Mouse (Mus musculus) gastrocnemius, postnatal 14 days (tissue): ENCODE data around the gene Tdg. TPM values are rescaled to one million over a fixed set of nuclear protein-coding genes. Genes with fewer than 3 reads are reported as not detected.

Experiments
- DNase-seq: peaks from one replicate; pipeline ENCODE4 v3.0.0; 2021; ENCODE audit warnings: mixed read lengths
- intact Hi-C: fragments of 180-260 bp; cut with DNase I; formaldehyde crosslinking; loops from one replicate; pipeline ENCODE4 v1.15.1; 2025; ENCODE audit warnings: low total_unique reads
- total RNA-seq, 2 experiments: library from RNA; stranded (reverse); gene quantifications; 2 replicates each; pipeline ENCODE4 v1.2.3; 2021

Gene Tdg
- total RNA-seq, 2 experiments from 2014 or later = 16.2 to 18.8 TPM

DNA sequence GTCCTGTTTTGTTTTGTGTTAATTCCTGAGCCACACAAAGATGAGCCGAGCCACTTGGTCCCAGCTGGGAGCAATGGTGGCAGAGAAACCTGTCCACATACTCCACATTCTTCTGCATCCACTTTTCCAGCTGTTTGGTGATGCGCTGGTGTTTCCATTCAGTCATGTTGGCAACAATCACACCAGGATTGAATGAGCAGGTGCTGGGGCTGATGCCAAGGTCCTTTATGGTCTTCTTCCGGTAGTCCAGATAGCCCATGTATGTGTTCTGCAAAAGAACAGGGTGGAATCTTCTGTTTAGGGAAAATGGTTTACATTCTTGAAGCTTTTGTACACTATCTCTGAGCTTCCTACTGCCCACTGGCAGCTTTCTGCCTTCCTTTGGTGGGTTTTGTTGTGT, 25.0 kb downstream of the Tdg start:
- intact Hi-C loops = no loop called here
- DNase-seq = no peak

DNA sequence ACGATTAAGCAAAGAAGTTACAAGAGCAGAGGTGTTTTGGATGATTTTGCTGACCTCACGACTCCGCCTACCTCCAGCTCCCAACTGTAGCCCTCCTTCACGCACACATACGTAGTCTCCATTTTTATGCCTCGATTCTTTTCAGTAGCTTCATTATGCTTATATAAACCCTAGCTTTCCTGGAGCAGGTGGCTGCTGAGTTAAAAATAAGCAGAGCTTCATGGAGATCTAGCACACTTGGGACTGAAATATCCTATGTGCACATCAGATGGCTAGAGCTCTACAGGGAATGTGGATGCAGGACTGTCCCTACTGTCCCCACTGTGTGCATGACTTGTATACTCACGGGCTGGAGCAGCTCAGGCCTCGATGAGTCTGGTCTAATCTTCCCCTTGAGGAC, 32.2 kb downstream of the Tdg start:
- DNase-seq = no peak
- intact Hi-C loops = loop anchor here (10.0 kb wide), 1 partner anchor 83 kb away; no protein-coding TSS in a partner anchor

DNA sequence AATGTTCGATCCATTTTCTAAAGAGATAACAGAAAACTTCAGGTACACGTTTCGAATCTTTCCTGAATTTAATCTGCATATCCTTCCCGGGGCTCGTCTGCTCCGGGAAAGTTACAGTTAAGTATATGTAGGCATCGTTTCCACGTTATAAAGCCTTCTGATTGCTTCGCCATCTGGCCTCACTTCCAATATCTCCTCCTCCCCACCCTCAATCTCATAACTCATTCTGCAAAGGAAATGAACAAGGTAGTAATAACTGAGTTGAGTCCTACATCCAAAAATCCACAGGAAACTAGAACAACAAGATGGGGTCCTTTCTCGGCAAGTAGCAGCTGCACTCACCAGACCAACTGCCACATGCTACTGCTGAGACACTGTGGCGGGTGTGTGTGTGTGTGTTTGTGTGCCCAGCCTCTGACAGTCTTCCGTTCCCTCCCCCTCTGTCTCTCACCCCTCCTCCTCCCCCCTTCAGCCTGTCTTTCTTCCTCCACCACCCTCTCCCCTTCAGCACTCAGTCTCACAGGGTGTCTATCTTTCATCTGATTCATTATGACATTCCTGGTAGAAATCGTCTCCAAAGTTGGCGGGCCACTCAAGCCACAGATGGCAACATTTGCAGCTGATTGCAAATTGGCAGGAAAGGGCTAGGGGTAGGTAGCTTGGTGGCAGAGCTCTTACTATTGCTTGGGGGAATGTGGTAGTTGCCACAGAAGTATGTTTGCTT, 32.8 kb downstream of the Tdg start:
- intact Hi-C loops = loop anchor here (10.0 kb wide), 1 partner anchor 82 kb away; no protein-coding TSS in a partner anchor

DNA sequence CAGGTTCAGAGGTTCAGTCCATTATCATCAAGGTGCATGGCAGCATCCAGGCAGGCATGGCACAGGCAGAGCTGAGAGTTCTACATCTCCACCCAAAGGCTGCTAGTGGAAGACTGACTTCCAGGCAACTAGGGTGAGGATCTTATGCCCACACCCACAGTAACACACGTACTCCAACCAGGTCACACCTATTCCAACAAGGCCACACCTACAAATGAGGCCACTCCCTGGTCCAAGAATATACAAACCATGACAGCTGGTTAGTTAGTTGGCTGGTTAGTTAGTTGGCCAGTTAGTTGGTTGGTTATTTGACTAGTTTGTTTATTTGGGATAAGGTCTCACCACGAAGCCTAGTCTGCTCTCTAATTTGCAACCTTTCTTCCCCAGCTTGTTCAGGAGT, 33.7 kb downstream of the Tdg start:
- intact Hi-C loops = loop anchor here (10.0 kb wide), 1 partner anchor 82 kb away; no protein-coding TSS in a partner anchor

More for the DNA sequence above, 32.8 kb downstream of the Tdg start:
- no peak for DNase-seq

DNA sequence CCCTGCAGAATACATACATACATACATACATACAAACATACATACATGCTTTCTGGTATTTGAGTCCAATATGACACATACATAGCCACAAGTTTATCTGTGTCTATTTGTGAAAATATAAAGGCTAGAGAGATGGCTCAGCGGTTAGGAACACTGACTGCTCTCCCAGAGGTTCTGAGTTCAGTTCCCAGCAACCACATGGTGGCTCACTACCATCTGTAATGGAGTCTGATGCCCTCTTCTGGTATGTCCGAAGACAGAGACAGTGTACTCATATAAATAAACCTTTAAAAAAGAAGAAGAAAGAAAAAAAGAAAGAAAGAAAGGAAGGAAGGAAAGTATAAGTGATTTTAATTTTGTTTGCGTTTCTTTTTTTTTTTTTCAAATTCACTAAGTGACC, 36.3 kb downstream of the Tdg start:
- intact Hi-C loops = loop anchor here (10.0 kb wide), 1 partner anchor 79 kb away; no protein-coding TSS in a partner anchor
- no peak for DNase-seq

More for the DNA sequence above, 33.7 kb downstream of the Tdg start:
- DNase-seq = no peak

DNA sequence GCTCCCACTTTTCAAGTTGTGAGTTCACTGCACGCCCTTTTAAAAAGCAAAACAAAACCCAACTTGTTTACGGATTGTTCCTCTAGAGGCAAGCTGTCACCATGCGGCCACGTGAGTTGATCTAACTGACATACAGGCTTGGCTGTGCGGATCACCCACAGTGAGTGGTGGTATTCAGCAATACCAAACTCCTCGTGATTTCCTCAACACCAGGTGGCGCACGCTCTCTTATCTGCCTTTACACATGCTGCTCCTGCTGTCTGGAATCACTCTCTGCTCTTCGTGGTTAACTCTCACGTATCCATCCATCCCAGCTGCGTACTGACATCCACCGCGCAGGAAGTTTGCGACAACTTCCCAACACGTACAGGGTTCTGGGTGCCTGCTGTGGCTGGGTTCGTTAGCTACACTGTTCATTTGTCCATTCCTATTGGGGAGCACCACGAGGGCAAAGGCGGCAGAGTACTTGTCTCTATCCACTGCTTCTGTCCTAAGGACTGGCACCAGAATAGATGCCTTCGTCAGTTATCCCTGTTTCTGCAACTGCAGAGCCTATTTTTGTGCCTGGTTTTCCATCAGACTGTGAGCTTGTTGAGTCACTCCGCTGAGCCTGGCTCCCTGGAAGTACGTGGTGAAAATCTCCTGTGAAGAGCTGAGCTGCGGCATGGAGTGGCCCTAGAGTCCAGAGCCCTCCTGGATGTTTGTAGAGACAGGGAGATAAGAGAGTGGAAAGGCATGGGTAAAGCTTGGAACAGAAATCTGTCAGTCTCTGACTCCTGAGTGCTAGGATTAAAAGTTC, 37.0 kb downstream of the Tdg start:
- intact Hi-C loops = loop anchor here (10.0 kb wide), 1 partner anchor 78 kb away; no protein-coding TSS in a partner anchor
- DNase-seq = peak; percentile 87

DNA sequence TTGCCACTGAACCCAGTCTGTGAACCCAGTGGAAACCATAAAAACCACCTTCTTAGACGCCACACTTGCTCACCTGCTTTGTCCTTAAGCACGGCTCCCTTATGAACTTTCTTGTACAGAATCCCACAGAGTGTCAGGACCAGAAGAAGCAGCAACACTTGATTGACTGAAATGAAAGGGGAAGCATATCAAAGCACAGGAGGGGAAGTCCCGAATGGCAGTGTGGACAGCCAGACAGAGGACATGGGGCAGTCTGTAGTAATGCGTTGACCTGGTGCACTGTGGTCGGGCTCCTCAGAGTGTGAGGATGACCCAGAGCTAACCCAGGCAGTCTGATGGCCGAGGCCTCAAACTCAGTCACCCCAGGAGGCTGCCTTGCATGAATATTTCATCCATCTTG, 40.6 kb downstream of the Tdg start:
- intact Hi-C loops = no loop called here
- no peak for DNase-seq

DNA sequence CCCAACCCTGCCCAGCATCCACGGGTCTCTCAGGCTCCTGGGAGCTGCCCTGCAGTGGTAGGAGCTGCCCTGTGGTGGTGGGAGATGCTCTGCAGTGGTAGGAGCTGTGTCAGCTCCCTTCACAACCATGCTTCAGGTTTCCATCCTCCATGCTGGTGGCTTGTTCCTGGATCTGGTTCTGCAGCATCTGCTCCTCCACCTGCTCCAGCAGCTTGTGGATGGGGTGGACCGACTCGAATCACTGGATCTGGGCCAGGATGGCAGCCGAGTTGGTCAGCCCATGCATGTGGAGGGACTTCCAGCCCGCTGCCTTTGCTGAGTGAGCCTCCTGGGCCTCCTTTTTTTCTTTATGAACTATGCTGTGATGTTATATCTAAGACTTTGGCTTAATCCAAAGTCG, 47.3 kb downstream of the Tdg start:
- intact Hi-C loops = no loop called here
- DNase-seq = no peak

DNA sequence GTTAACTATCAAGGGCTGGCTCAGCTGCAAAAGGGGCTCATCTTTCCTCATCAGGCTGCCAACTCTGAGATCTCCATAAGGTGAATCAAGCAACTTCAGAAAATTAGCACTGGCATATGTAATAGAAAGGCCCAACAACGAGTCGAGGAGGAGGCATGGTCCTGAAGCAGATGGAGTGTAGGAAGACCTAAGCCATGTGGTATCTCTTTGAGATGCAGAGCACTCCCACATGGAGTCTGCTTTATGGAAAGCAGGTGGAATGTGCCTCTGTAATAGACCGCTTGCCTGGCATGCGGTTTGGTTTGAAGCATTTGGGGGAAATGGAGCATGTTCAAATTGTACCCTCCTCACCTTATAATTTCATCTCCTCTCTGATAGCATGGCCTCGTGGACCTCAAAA, 51.1 kb downstream of the Tdg start:
- DNase-seq = no peak
- intact Hi-C loops = no loop called here

DNA sequence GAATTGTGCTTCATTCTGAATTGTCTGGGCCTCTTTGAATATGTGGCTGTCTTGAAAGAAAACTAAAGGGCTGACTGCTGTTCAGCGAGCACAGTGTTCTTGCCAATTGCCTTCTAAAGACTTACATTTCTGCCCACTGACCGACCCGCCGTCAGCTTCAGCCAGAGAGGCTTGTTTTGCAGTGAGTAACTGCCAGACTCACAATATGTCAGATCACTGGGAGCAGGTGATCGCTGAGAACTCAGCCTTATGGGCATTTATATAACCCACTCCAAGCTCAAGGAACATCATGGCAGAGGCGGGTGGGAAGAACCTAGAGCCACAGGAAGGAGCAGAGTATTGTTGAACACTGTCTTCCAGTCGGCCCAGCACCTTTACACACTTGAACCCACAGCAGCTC, 52.0 kb downstream of the Tdg start:
- intact Hi-C loops = no loop called here
- no peak for DNase-seq

DNA sequence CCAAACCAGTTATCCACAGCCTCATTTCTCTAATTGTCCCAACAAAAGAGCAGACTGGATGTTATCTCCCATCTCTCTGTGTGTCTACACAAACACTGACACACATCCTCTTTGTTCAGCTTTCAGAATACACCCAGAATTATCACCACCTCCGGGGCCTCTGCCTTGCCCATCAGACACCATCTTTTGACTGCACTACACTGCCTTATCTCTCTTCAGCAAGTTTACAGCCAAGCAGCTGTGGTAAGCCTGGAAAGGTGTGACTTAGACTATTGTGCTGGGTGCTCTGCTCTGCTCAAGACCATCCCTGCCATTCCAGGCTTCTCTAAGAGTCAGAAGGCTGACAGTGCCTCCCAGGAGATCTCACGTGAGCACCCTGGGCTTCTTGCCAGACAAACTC, 55.8 kb downstream of the Tdg start:
- intact Hi-C loops = no loop called here

DNA sequence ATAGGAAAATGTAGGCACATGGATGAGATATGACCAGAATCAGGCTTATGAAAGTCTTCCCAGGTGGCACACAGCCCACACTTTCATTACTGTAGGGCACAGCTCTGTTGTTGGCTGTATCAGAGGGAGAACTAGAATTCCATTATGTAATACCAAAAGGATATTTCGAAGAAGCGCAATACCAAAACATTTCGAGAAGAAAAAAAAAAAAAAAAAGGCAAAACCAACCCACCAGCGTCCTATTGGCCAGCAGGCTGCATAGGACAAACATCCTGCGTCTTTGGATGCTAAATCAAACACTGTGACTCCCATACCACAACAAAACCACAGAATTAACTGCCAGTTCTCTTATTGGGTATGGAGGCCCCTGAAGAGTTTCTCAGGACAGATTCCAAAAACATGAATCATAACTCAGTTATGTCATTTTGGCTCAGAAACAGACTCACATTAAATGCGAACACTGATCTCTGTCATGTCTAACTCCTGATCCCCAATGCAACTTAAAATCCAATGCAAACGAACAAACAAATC, 60.1 kb downstream of the Tdg start:
- peak; percentile 26 for DNase-seq
- intact Hi-C loops = no loop called here

More for the DNA sequence above, 55.8 kb downstream of the Tdg start:
- DNase-seq = no peak

DNA sequence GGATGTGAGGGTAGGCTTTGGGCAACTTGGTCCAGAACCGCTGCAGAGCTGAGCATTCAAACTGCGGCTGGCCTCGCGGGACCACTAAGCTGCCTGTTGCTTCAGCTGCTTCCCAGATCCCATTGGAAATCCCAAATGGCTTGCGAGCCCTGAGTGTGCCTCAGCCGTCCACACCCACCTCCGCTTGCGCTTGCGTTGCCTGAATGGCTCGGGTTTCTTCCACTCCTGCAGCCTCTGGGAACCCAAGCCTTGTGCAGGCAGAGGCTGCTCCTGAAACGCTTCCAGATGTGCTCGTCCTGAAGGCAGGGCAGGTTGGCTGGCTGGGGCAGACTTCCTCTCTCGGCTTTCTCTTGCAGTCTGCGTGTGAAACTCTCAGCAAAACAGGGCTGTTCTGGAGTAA, 60.9 kb downstream of the Tdg start, which contains the start of gene Glt8d2:
Glt8d2 (minus strand) TSS at position 157 of the 400 bp plus-strand sequence.
- peak; percentile 83 for DNase-seq
- intact Hi-C loops = no loop called here

DNA sequence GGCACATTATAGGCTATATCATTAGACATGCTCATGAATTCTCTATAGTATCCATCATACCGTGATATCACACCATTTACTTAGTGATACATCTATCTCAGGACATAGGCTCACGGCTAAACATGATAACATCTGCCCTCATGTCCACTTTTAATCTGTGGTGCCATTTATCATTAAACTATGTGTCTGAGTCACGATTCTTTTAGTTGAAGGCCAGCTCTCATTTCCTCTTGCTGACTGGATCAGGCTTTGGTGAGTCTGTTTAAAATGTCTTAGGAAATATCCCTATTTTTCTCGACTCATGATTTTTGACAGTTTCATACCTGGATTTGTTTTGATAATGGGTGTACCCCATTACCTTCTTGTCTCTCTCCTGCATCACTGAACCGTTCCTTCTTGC, 66.3 kb downstream of the Tdg start, which contains the start of gene Hcfc2:
Hcfc2 (plus strand) TSS at position 205 of the 400 bp plus-strand sequence.
- intact Hi-C loops = no loop called here
- DNase-seq = no peak

DNA sequence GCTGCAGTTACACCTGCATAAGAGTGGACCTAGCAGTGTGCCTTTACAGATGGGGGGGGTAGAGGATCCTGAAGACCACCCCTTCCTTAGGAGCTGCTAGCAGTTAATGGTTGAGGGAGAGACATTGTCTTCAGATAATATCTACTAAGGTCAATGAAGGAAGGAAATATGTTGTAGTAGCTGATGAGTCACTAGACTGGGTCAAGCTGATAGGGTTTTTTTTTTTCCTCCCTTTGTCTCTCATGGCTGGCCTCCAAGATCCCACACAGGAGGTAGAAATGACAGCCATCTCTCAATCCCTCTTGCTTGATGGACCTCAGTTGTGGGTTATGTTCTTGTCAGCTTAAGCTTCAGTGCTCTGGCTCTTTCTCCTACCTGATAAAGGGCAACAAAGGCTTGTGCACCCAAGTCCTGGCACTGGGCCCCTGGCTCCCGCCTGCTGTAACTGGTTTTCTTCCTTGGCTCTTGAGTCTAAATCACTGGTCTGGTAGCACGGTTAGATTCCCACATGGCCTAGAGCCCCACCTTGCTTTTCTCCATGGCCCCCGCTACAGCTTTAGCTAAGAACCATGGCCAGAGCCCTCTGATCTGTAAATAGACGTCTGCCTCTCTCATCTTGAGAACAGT, 66.9 kb downstream of the Tdg start:
- intact Hi-C loops = no loop called here
- DNase-seq = no peak

DNA sequence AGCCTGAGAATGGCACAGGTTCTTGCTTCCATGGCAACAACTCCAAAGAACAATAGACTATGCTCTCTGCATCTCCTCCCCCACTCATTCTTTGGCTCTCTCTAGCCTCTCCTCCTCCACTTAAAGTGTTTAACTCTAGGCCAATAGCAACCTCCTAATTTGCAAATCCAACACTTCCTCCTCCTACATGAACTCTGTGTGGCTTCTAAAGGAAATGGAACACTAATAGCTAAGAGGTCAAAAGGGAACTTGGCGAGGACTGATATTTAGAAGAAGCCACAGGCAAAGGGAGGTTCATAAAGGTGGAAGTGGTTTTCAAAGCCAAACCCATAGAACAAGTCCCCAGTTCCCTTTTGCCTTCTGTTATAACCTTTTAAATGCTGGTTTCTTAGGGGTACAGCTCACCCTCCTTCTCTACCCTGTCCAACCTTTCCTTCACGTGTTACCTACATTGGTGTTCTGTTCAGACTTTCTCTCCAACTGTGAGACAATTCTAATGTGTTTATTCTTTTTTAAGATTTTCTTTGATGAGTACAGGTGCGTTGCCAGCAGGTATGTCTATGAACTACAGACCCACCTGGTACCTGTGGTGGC, 67.8 kb downstream of the Tdg start:
- intact Hi-C loops = no loop called here

DNA sequence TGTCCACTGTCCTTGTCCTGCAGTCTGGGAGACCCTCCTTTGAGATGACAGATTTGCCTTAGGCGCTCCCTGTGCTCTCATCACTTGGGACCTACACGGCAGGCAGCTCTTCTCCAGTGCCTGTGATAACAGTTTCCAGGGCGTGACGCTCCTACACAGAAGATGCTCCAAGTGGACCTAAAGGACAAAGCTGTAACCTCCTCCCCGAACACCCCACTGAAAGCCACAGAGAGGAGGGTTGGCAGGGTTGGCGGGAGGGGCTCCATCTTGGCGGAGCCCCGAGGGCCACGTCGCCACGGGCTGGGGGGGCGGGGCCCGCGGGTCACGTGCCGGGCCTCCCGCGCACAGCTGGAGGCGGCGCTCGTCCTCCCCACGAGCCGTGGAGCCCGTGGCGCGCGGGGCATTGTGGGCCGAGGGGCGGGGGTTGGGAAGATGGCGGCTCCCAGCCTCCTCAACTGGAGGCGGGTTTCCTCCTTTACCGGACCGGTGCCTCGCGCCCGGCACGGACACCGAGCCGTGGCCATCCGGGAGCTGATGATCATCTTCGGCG, 69.2 kb downstream of the Tdg start:
- DNase-seq = peak; percentile 93
- intact Hi-C loops = no loop called here

More for the DNA sequence above, 67.8 kb downstream of the Tdg start:
- no peak for DNase-seq

DNA sequence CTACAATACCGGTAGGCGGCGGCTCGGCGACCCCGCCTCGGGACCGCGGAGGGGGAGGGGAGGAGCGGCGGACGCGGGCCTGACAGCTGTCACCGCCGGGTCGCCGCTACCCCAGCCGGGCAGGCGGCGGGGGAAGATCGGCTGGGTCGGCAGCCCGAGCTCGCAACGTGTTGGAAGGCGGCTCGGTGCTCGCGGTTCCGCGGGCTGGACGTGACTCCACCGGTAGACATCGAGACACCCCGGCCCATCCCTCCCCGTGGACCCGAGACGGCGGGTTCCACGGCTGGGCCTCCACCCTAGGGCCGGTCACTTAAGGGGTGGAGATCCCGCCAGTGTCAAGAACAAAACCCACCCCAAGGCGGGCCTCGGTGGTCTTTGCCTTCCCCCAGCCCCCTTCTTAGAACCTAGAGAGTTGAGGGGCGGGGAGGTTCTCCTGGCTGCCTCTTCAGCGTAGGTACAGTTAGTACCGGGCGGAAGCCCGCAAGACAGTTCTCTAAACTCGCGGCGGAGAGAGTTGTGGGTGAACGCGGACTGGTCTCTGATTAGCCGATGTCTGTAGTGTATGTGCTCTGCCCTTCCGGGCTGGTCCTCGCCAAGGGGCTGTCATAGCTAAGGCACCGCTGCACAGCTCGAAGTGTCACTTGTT, 69.8 kb downstream of the Tdg start:
- intact Hi-C loops = no loop called here
- DNase-seq = peak; percentile 27
